Mouse (Mus musculus): ENCODE measurements around the gene Gm38100. TPM values are rescaled to one million over a fixed set of nuclear protein-coding genes. Genes with fewer than 3 reads are reported as not detected.

The Gm38100 gene
- not detected in 2 replicates for polyA plus RNA-seq (2021; fragmentation: Nextera tagmentation)
- long read RNA-seq, experiment 1, result 0 reads
- long read RNA-seq, experiment 2, result 0 reads

DNA sequence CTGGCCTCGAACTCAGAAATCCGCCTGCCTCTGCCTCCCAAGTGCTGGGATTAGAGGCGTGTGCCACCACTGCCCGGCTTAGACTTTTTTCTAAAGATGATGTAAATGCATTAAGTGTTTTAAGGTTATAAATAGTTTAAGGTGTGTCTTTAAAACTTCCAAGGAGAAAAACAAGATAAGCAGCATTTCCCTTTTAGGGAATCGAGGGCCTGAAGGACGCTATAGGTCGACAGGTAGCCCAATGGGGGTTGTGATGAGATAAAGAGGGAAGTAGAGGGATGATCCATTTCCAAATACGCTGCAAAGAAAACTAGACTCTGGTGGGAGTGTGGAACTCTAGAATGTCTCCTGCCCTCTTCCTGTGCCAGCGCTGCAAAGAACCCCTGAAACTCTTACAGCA, at the start of gene Gm38100:
Gm38100 (plus strand) TSS at position 301 of the 400 bp plus-strand sequence.

DNA sequence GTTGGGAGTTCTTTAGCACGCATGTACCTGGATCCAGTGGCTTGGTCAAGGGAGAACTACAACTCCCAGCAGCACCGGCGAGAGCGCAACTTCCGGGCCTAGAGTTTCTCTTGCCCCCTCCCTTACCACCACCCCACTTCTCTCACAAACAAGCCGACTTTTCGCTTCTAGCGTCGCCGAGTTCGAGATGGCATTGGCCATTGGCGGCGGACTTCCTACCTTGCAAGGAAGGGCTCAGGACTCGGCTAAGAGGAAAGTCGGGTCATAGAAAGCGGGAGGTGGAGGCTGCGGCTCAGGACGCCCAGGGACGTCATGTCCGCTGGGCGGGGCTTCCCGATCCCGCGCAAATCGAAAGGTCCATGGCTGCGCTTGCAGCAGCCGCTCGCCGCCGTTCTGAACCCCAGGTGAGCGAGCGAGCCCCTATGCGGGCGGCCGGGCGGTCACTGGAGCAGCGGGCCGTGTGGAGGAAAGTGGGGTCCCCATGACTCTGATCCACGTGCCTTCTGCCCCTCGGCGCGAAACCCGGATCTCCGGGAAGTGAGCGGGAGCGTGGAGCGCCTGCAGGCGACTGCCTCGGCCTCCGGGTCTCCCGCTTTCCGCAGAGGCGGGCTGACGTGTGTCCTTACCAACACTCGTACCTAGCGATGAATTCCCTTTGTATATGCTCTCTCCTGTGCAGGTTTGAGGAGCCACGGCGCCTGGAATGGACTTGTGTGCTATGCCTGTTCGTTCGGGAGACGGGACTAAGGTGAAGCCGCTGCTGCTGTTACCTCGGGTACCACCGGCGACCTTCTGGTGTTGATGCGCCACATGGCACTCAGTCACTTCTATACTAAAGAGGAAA, 39.5 kb upstream of the Gm38100 start, which contains the start of gene Exo1:
Exo1 (plus strand) TSS at position 129 of the 844 bp plus-strand sequence.

Other genes starting within 250 kb of the Gm38100 start
- 5.5 and 6.8 TPM in 2 replicates for gene Opn3, start 227.6 kb upstream of the Gm38100 start, polyA plus RNA-seq (2021; fragmentation: Nextera tagmentation)
- gene Chml, start 227.4 kb upstream of the Gm38100 start, polyA plus RNA-seq (2021; fragmentation: Nextera tagmentation), result 1.0 and 1.7 TPM in 2 replicates
- not detected in 2 replicates for gene Wdr64, start 221.7 kb upstream of the Gm38100 start, polyA plus RNA-seq (2021; fragmentation: Nextera tagmentation)
- 0.61 and 0.63 TPM in 2 replicates for gene Exo1, start 39.7 kb upstream of the Gm38100 start, polyA plus RNA-seq (2021; fragmentation: Nextera tagmentation)
- not detected in 2 replicates for gene Rbm8a2, start 58.8 kb downstream of the Gm38100 start, polyA plus RNA-seq (2021; fragmentation: Nextera tagmentation)